Mouse (Mus musculus) thymus, adult 2 months (tissue): Measurements from ENCODE around the gene Tyw3.

Experiments used
- CTCF ChIP-seq: fragments of 200-500 bp; IDR thresholded peaks from 2 replicates; pipeline ENCODE4 v1.5.1; 2012; ENCODE audit warnings: mild to moderate bottlenecking, control low read depth, low read length, moderate library complexity, borderline replicate concordance; ENCODE audit not compliant: control insufficient read depth, poor library complexity, insufficient read depth; ENCODE audit errors: extremely low read depth
- POLR2A ChIP-seq: fragments of 200-500 bp; IDR thresholded peaks from 2 replicates; pipeline ENCODE4 v1.6.1; 2012; ENCODE audit warnings: mild to moderate bottlenecking, low read length, control low read depth, moderate library complexity; ENCODE audit not compliant: control insufficient read depth, poor library complexity, insufficient read depth; ENCODE audit errors: extremely low read depth

GRCm38 (mm10) chr3:154614771-154615170, 17.9 kb upstream of the Tyw3 start:
- TF ChIP-seq POLR2A = no peak
- no peak for TF ChIP-seq CTCF
